Mouse (Mus musculus): ENCODE measurements at regions not wholly inside any gene's neighbourhood (a gene's known extent, or its start where the extent isn't known, plus 50 kb on each side); places are given as distances from the start of the nearest gene placed in this dataset.
"Not testable (repeated sequence)": the region's sequence is repeated elsewhere in the genome, so short reads cannot be mapped to it uniquely, and the experiment has no call there.

- Histone ChIP-seq H3K4me1 (ENCODE audit: control insufficient read depth, insufficient read depth, low read length) (no peaks in the 10 kb centered on the region), H3K4me3 (replicated peaks; ENCODE audit: control insufficient read depth, low read depth, low read length) (no peak overlapping the region), H3K27ac (ENCODE audit: control insufficient read depth, insufficient read depth, low read depth, low read length, poor library complexity) (no peak overlapping the region)
- 59% methylated on average over 3 of the region's 3 CpGs for WGBS
- TF ChIP-seq POLR2A (IDR thresholded peaks at IDR 0.05; ENCODE audit: borderline replicate concordance, control insufficient read depth, low read depth, low read length) (no peak), CTCF (IDR thresholded peaks at IDR 0.05; ENCODE audit: control insufficient read depth, insufficient read depth, low read length) (no peak)
These were observed 68.3 kb upstream of the Myrip start for GRCm38 (mm10) chr9:120233011-120233410.

GRCm38 (mm10) chr9:120235054-120235453 lies 66.3 kb upstream of the Myrip start:
- WGBS: 72% methylated on average over 4 of the region's 4 CpGs
- TF ChIP-seq CTCF (IDR thresholded peaks at IDR 0.05; ENCODE audit: control insufficient read depth, insufficient read depth, low read length): peak; percentile 17; the same call in 1 of the 2 replicates
- H3K27ac ChIP-seq (ENCODE audit: control insufficient read depth, insufficient read depth, low read depth, low read length, poor library complexity); H3K4me1 ChIP-seq (ENCODE audit: control insufficient read depth, insufficient read depth, low read length); H3K4me3 ChIP-seq (replicated peaks; ENCODE audit: control insufficient read depth, low read depth, low read length): not testable (repeated sequence)

GRCm38 (mm10) chr9:120245444-120245843 lies 55.9 kb upstream of the Myrip start:
- Histone ChIP-seq H3K4me1 (ENCODE audit: control insufficient read depth, insufficient read depth, low read length) (no peaks in the 10 kb centered on the region), H3K27ac (ENCODE audit: control insufficient read depth, insufficient read depth, low read depth, low read length, poor library complexity) (no peak overlapping the region), H3K4me3 (replicated peaks; ENCODE audit: control insufficient read depth, low read depth, low read length) (no peak overlapping the region)
- TF ChIP-seq CTCF (IDR thresholded peaks at IDR 0.05; ENCODE audit: control insufficient read depth, insufficient read depth, low read length) (no peak), POLR2A (IDR thresholded peaks at IDR 0.05; ENCODE audit: borderline replicate concordance, control insufficient read depth, low read depth, low read length) (no peak)
- WGBS: 94% methylated on average over 5 of the region's 5 CpGs

- Histone ChIP-seq H3K4me3 (replicated peaks; ENCODE audit: control insufficient read depth, low read depth, low read length) (no peak overlapping the region), H3K4me1 (ENCODE audit: control insufficient read depth, insufficient read depth, low read length) (no peaks in the 10 kb centered on the region), H3K27ac (ENCODE audit: control insufficient read depth, insufficient read depth, low read depth, low read length, poor library complexity) (no peak overlapping the region)
- 82% methylated on average over 3 of the region's 3 CpGs for WGBS
- TF ChIP-seq CTCF (IDR thresholded peaks at IDR 0.05; ENCODE audit: control insufficient read depth, insufficient read depth, low read length) (no peak), POLR2A (IDR thresholded peaks at IDR 0.05; ENCODE audit: borderline replicate concordance, control insufficient read depth, low read depth, low read length) (no peak)
These were observed 52.6 kb upstream of the Myrip start for GRCm38 (mm10) chr9:120248728-120249127.
